Mouse (Mus musculus) adrenal gland, adult 10 weeks (tissue): ENCODE data around the gene Rhox4c. TPM values are rescaled to one million over a fixed set of nuclear protein-coding genes. Genes with fewer than 3 reads are reported as not detected.

Source experiments
- polyA plus RNA-seq: library from polyadenylated mRNA; stranded (reverse); fragments of 350-450 nt; fragmentation: Illumina TruSeq; extraction: RNeasy Lipid Tissue Mini Kit (QIAGEN cat#74804); gene quantifications from one replicate; pipeline ENCODE4 v1.2.3, GENCODE M21; 2014; ENCODE audit warnings: low read depth, low replicate concordance

Rhox4c gene
- not detected for polyA plus RNA-seq

DNA sequence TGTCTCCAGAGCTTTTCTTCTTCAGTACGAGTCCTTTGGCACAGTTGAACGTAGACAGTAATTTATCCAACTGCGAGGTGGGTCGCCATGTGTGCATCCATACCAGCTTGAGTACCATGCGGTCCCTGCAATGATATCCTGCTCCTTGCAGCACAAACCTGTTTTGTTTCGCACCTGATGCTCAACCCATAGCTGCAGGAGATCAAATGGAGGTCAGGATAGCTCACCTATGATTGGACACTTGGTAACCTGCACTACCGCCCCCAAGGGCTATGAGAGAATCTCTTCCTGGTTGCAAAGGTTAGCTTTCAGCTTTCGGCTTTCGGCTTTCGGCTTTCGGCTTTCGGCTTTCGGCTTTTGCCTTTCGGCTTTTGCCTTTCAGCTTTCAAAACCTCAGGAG, at the start of gene Rhox4c:
Gene Rhox4c (plus strand): TSS at position 301 of the 400 bp plus-strand sequence.

DNA sequence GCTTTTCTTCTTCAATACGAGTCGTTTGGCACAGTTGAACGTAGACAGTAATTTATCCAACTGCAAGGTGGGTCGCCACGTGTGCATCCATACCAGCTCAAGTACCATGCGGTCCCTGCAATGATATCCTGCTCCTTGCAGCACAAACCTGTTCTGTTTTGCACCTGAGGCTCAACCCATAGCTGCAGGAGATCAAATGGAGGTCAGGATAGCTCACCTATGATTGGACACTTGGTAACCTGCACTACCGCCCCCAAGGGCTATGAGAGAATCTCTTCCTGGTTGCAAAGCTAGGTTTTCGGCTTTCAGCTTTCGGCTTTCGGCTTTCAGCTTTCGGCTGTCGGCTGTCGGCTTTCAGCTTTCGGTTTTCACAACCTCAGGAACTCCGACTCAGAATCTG, 47.9 kb upstream of the Rhox4c start, which contains the start of gene Rhox4b:
Gene Rhox4b (plus strand): TSS at position 301 of the 400 bp plus-strand sequence.

DNA sequence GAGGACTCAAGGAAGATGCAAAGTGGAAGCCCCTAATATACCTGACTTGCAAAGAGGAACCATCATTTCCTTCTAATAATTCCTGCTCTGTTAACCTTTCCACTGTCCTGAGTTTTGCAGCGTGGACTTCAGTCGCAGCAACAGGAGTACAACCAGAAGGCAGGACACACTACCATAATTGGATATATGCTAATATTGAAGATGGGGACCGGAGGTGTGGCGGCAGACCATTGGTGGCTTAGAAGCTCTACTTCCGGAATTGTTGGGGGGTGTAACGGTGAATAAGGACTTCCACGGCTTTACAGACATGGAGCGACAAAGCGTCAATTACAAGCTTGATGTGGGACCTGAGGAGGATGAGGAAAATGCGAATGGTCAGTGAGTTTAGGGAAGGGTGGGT, 26.8 kb upstream of the Rhox4c start, which contains the start of gene Rhox2c:
Gene Rhox2c (plus strand): TSS at position 301 of the 400 bp plus-strand sequence.

DNA sequence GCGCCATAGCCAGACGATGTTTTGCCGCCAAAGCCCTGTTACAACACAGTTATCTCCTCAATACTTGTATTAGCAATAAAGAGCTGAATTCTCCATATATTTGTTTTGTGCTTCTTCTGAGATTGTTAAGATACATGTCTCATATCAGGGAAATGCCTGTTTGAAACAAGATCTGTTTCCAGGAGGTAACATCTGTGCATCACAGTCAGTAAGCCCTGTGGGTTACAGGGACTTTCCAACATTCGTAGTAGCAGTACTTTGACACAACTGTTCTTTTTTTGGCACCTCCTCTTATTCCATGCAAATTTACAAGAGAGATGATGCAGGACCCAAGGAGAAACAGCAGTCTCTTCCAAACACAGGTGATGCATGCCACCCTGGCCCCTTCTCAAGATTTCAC, 21.9 kb upstream of the Rhox4c start, which contains the start of gene Rhox3c:
Gene Rhox3c (plus strand): TSS at position 301 of the 400 bp plus-strand sequence.

DNA sequence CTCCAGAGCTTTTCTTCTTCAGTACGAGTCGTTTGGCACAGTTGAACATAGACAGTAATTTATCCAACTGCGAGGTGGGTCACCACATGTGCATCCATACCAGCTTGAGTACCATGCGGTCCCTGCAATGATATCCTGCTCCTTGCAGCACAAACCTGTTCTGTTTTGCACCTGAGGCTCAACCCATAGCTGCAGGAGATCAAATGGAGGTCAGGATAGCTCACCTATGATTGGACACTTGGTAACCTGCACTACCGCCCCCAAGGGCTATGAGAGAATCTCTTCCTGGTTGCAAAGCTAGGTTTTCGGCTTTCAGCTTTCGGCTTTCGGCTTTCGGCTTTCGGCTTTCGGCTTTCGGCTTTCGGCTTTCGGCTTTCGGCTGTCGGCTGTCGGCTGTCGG, 33.9 kb downstream of the Rhox4c start, which contains the start of gene Rhox4d:
Gene Rhox4d (plus strand): TSS at position 301 of the 400 bp plus-strand sequence.

DNA sequence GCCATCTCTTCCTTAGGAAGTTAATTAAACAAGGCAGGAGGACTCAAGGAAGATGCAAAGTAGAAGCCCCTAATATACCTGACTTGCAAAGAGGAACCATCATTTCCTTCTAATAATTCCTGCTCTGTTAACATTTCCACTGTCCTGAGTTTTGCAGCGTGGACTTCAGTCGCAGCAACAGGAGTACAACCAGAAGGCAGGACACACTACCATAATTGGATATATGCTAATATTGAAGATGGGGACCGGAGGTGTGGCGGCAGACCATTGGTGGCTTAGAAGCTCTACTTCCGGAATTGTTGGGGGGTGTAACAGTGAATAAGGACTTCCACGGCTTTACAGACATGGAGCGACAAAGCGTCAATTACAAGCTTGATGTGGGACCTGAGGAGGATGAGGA, 50.0 kb downstream of the Rhox4c start, which contains the start of gene Rhox2e:
Gene Rhox2e (plus strand): TSS at position 301 of the 400 bp plus-strand sequence.

Other genes with a start within 250 kb of the Rhox4c start
- not detected for gene Rhox2a, start 235.4 kb upstream of the Rhox4c start, polyA plus RNA-seq
- not detected for gene Rhox3a, start 230.4 kb upstream of the Rhox4c start, polyA plus RNA-seq
- not detected for gene Rhox4a, start 215.0 kb upstream of the Rhox4c start, polyA plus RNA-seq
- not detected for gene Rhox3a2, start 100.3 kb upstream of the Rhox4c start, polyA plus RNA-seq
- gene Rhox4a2, start 89.5 kb upstream of the Rhox4c start, polyA plus RNA-seq, result not detected
- not detected for gene Rhox2b, start 68.3 kb upstream of the Rhox4c start, polyA plus RNA-seq
- not detected for gene Rhox4b, start 47.8 kb upstream of the Rhox4c start, polyA plus RNA-seq
- gene Rhox2c, start 26.7 kb upstream of the Rhox4c start, polyA plus RNA-seq, result not detected
- gene Rhox3c, start 21.8 kb upstream of the Rhox4c start, polyA plus RNA-seq, result not detected
- not detected for gene Rhox2d, start 13.1 kb downstream of the Rhox4c start, polyA plus RNA-seq
- not detected for gene Rhox4d, start 34.0 kb downstream of the Rhox4c start, polyA plus RNA-seq
- gene Rhox2e, start 50.1 kb downstream of the Rhox4c start, polyA plus RNA-seq, result not detected
- not detected for gene Rhox3e, start 61.7 kb downstream of the Rhox4c start, polyA plus RNA-seq
- not detected for gene Rhox4e, start 77.1 kb downstream of the Rhox4c start, polyA plus RNA-seq
- gene Rhox2f, start 91.1 kb downstream of the Rhox4c start, polyA plus RNA-seq, result not detected
- not detected for gene Rhox3f, start 100.7 kb downstream of the Rhox4c start, polyA plus RNA-seq
- not detected for gene Rhox4f, start 127.4 kb downstream of the Rhox4c start, polyA plus RNA-seq
- not detected for gene Rhox3g, start 148.3 kb downstream of the Rhox4c start, polyA plus RNA-seq
- gene Rhox2g, start 163.1 kb downstream of the Rhox4c start, polyA plus RNA-seq, result not detected
- not detected for gene Rhox4g, start 171.0 kb downstream of the Rhox4c start, polyA plus RNA-seq
- not detected for gene Rhox3h, start 188.4 kb downstream of the Rhox4c start, polyA plus RNA-seq
- gene Rhox2h, start 192.9 kb downstream of the Rhox4c start, polyA plus RNA-seq, result not detected